Mouse (Mus musculus): ENCODE measurements at regions not wholly inside any gene's neighbourhood (a gene's known extent, or its start where the extent isn't known, plus 50 kb on each side); places are given as distances from the start of the nearest gene placed in this dataset.

- TF ChIP-seq GATA1 (IDR thresholded peaks at IDR 0.05; ENCODE audit: low read length) (no peak), TAL1 (IDR thresholded peaks at IDR 0.05; ENCODE audit: low read length) (no peak)
These were observed 121.0 kb upstream of the Arhgap18 start for GRCm38 (mm10) chr10:26632266-26632665.
